In the genomic region with DNA sequence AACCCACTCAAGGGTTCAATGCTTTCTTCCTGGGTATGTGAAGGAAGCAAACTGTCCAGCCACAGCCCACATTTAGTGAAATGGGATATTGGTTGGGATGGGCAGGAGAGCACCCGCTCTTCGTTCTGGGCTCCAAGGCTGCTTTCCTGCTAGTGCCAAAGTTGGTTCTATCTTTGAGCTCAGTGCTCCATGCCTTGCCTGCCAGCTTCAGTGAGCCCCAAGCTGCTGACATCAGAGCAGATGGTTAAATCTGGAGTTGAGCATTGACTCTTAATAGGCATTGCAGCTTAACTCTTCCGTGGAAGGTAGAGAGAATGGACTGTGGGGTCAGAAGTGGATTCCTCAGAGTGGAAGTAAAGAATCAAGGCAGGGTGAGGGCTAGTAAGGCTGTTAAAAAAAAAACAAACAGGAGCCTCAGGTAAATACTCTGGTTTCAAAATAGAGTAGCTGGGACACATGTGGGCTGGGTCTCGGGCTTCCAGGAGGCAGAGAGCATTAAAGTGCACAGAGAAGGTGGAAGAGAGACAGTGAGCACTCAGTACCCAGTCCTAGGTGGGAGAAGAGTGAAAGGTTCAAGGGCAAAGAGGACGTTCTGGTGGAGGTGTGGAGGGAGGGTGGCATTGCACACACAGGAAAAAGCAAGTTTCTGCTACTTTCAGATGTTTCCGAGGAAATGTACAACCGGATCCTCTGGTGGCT, we compare ENCODE assay signal across 8 mouse cellular contexts. TPM values are rescaled to one million over a fixed set of nuclear protein-coding genes. Genes with fewer than 3 reads are reported as not detected.
DNase-seq lines count a peak whose midpoint lies in the region; ATAC-seq lines count a peak whose summit lies in the region.

Gene Sept4 (plus strand): TSS at position 649 of the 699 bp plus-strand sequence.

- no peaks in the 10 kb centered on the region for H3K4me1 ChIP-seq in neural tube, embryonic 12.5 days
- H3K4me1 ChIP-seq in hindbrain, embryonic 13.5 days (replicated peaks): no peaks in the 10 kb centered on the region
- no peaks in the 10 kb centered on the region for H3K4me1 ChIP-seq in liver, embryonic 16.5 days (ENCODE audit: control insufficient read depth, low read depth, low read length)

- 82% methylated on average over 7 of the region's 7 CpGs for WGBS in neural tube, embryonic 12.5 days
- 85% methylated on average over 7 of the region's 7 CpGs for WGBS in hindbrain, embryonic 13.5 days
- WGBS in liver, embryonic 16.5 days (ENCODE audit: insufficient replicate concordance): 58% methylated on average over 7 of the region's 7 CpGs

- H3K4me3 ChIP-seq in neural tube, embryonic 12.5 days: no peak within 1 kb of the TSS
- H3K4me3 ChIP-seq in hindbrain, embryonic 13.5 days: no peak within 1 kb of the TSS
- no peak within 1 kb of the TSS for H3K4me3 ChIP-seq in liver, embryonic 16.5 days (ENCODE audit: low read depth, low read length)

- no peaks in the 10 kb centered on the region for H3K27me3 ChIP-seq in neural tube, embryonic 12.5 days (replicated peaks)
- H3K27me3 ChIP-seq in hindbrain, embryonic 13.5 days: no peaks in the 10 kb centered on the region
- no peaks in the 10 kb centered on the region for H3K27me3 ChIP-seq in liver, embryonic 16.5 days (ENCODE audit: control insufficient read depth, insufficient read depth, low read depth, low read length)

- H3K27ac ChIP-seq in neural tube, embryonic 12.5 days: no peak within 1 kb of the TSS
- H3K27ac ChIP-seq in hindbrain, embryonic 13.5 days: no peak within 1 kb of the TSS
- no peak within 1 kb of the TSS for H3K27ac ChIP-seq in liver, embryonic 16.5 days (ENCODE audit: low read length)

- no peak within 1 kb of the TSS for H3K4me2 ChIP-seq in neural tube, embryonic 12.5 days (replicated peaks)
- no peak within 1 kb of the TSS for H3K4me2 ChIP-seq in hindbrain, embryonic 13.5 days
- no peak within 1 kb of the TSS for H3K4me2 ChIP-seq in liver, embryonic 16.5 days (ENCODE audit: low read depth, low read length)

- ATAC-seq in neural tube, embryonic 12.5 days (ENCODE audit: low FRiP score, low read depth): no peak
- ATAC-seq in hindbrain, embryonic 13.5 days (ENCODE audit: low FRiP score): no peak
- ATAC-seq in liver, embryonic 16.5 days (ENCODE audit: low read depth): no peak

- no peaks in the 10 kb centered on the region for H3K36me3 ChIP-seq in neural tube, embryonic 12.5 days
- no peaks in the 10 kb centered on the region for H3K36me3 ChIP-seq in hindbrain, embryonic 13.5 days
- H3K36me3 ChIP-seq in liver, embryonic 16.5 days (ENCODE audit: control insufficient read depth, insufficient read depth): no peaks in the 10 kb centered on the region

- no peak for DNase-seq in adrenal gland, adult 18-20 months (ENCODE audit: low spot score in 2 of 2)
- DNase-seq in adrenal gland, adult (ENCODE audit: inconsistent age in 2 of 2, low spot score in 1 of 2): no peak
- DNase-seq in neural tube, embryonic 10.5 days (ENCODE audit: extremely low spot score, low spot score): no peak
- DNase-seq in Muller cell, postnatal 12 days (ENCODE audit: inconsistent ontology term): no peak
- no peak for DNase-seq in right cerebral cortex, postnatal 14 days

- no peaks in the 10 kb centered on the region for H3K9me3 ChIP-seq in neural tube, embryonic 12.5 days
- H3K9me3 ChIP-seq in hindbrain, embryonic 13.5 days: no peaks in the 10 kb centered on the region
- H3K9me3 ChIP-seq in liver, embryonic 16.5 days (replicated peaks; ENCODE audit: control insufficient read depth, low read length): no peaks in the 10 kb centered on the region

- no peak within 1 kb of the TSS for H3K9ac ChIP-seq in neural tube, embryonic 12.5 days
- no peak within 1 kb of the TSS for H3K9ac ChIP-seq in hindbrain, embryonic 13.5 days
- H3K9ac ChIP-seq in liver, embryonic 16.5 days (ENCODE audit: low read depth, low read length): no peak within 1 kb of the TSS

RNA-seq across cellular contexts. Expression of gene Sept4, which starts in this region (rescaled TPM):
- 10 to 100 TPM; 39.9 to 63.2 TPM for total RNA-seq in adrenal gland, adult 18-20 months (2021)
- polyA plus RNA-seq in neural tube, embryonic 12.5 days (2016; fragmentation: Nextera tagmentation; extraction: Ambion mirVana): 13.1 and 15.9 TPM in 2 replicates
- polyA plus RNA-seq in hindbrain, embryonic 13.5 days (2015; fragmentation: Nextera tagmentation; extraction: Ambion mirVana): 20.2 and 22.4 TPM in 2 replicates
- 11.6 and 12.0 TPM in 2 replicates for polyA plus RNA-seq in liver, embryonic 16.5 days (2015; fragmentation: Nextera tagmentation; extraction: Ambion mirVana)
